Mouse (Mus musculus) retina, postnatal 7 days (tissue): ENCODE data around the gene Gm10570.

ENCODE experiments used
- DNase-seq: peaks from one replicate; pipeline ENCODE4 v3.0.0-alpha.2; 2012; ENCODE audit warnings: low read depth, low spot score

Gm10570 gene

GRCm38 (mm10) chr4:130308231-130309081 lies at the start of gene Gm10570, which contains the start of gene Fabp3:
Gm10570 (minus strand) TSS chr4:130308674.
Fabp3 (plus strand) TSS chr4:130308595.
- DNase-seq = no peak

DNA sequence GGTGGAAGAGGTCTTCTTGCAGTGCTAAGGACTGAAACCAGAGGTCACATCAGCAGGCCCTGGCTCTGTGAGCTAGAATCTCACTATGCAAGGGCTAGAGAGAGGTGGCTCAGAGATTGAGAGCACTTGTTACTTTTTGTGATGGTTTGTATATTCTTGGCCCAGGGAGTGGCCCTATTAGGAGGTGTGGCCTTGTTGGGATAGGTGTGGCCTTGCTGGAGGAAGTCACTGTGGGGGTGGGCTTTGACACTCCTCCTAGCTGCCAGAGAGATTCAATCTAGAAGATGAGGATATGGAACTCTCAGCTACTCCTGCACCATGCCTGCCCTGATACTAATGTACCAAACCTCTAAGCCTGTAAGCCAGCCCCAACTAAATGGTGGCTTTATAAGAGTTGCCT lies 49.5 kb upstream of the Gm10570 start:
- no peak for DNase-seq

DNA sequence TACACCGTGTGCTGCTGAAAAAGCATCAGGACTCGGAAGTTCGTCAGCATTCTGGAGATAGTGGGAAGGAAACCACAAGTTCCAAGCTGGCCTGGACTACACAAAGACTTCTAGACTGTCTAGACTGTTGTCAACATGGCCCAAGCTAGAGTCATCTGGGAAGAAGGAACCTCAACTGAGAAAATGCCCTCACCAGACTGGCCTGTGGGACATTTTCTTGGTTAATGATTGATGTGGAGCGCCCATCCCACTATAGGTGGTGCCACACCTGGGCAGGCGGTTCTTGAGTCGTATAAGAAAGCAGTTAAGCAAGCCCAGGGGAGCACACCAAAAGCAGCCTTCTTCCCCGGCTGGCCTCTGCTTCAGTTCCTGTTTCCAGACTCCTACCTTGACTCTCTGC lies 44.1 kb upstream of the Gm10570 start:
- DNase-seq = no peak

GRCm38 (mm10) chr4:130350690-130351422 lies 42.4 kb upstream of the Gm10570 start:
- no peak for DNase-seq

- no peak for DNase-seq
Observed at GRCm38 (mm10) chr4:130349666-130350065, 41.2 kb upstream of the Gm10570 start.

- peak; percentile 59 for DNase-seq
Observed at GRCm38 (mm10) chr4:130341691-130342090, 33.2 kb upstream of the Gm10570 start.

- DNase-seq = no peak
Observed at GRCm38 (mm10) chr4:130335867-130336266, 27.4 kb upstream of the Gm10570 start.

GRCm38 (mm10) chr4:130327366-130327765 lies 18.9 kb upstream of the Gm10570 start:
- no peak for DNase-seq

DNA sequence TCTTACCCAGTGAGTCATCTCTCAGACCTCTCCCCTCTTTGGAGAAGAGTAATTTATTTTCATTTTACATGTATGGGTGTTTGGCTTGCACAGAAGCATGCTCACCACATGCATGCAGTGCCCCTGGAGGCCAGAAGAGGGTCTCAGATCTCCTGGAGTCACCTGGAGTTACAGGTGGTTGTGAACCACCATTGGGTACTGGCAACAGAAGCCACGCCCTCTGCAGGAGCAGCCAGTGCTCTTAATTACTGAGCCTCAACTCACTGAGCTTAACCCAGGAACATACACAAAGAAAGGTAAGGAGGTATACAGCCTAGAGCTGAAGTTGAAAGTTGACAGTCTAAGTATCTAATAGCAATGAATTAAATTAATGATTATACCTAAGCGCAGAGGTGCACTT lies 17.0 kb upstream of the Gm10570 start:
- no peak for DNase-seq

DNA sequence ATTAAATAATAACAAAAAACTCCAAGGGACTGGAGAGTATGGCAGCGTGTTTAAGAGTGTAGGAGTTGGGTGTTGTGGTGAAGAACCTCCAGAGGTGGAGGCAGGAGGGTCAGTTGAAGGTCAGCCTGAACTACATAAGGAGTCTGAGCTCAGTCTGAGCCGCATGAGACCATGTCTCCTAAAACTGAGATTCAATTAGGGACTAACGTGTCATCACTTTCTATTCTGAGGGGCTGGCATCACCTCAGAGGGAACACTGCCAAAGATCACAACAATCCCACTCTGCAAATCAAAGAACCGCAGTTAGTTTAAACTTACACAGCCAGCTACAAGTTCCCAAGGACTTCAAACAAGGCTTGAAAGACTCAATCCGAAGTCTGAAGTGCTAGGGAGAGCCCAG lies 15.1 kb upstream of the Gm10570 start:
- no peak for DNase-seq

DNA sequence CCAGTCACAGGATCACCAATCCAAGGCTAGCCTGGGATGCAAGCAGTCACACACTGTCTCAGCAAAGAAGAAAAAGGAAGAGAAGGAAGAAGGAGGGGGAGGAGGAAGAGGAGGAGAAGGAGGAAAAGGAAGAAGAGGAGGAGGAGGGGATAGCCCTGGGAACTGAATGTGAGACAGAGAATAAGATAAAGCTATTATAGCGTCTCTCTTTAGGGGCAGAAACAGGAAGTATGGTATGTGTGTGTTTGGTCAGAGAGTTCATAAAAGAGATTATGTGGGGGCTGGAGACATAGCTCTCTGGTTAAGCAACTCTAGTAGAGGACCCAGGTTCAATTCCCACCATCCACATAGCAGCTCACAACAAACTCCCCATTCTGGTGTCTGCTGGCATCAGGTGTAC lies 14.7 kb upstream of the Gm10570 start:
- DNase-seq = no peak

DNA sequence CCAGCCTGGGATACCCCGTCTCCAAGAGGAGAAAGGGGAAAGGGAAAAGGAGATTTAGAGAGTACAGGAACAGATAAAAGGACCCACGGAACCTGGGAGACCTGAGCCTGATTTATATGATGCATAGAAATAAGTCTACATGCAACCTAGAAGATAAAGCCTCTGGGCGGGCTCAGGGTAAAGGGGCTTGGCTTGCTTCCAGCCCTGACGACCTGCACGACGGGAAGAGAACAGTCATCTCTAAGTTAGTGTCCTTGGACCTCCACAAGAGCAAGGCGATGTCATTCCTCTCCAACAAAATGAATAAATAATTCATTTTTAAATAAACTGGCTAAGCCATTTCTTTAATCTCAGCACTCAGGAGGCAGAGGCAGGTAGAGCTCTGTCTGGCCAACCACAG lies 14.1 kb upstream of the Gm10570 start:
- no peak for DNase-seq

DNA sequence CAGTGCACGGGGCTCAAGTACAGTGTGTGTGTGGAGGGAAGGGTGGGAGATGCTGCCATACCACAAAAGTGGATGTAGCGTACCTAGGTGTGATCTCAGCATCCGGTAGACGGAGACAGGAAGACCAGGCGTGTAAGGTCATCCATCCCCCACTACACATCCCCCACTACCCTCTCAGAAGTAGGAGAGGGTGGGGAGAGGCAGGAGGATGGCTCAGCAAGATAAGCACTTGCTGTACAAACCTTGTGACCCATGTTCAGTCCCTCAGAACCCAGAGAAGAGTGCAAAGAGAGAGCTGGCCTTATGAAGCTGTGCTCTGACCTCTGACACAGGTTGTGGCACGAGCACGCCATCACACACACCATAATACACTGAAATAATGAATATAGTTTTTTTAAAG lies 13.2 kb upstream of the Gm10570 start:
- no peak for DNase-seq

GRCm38 (mm10) chr4:130319564-130319963 lies 11.1 kb upstream of the Gm10570 start:
- DNase-seq = no peak

DNA sequence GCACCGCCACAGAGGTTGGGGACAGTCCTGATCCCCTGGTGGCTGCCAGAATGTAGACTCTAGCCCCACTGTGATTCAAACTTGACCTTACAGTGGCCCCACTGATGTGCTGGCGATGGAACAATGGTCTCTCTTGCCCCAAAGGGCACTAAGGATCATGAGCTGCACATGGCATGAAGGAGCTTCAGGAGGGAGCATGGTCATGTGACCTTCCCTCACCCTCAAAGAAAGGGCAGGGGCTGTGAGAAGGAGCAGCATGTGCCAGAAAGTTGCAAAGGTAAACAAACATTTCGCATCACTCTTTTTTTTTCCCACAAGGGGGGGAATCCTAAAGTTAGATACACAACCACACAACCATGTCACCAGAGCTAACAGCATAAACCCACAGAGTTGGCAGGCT lies 9.6 kb upstream of the Gm10570 start:
- DNase-seq = no peak

GRCm38 (mm10) chr4:130316691-130317090 lies 8.2 kb upstream of the Gm10570 start:
- no peak for DNase-seq

DNA sequence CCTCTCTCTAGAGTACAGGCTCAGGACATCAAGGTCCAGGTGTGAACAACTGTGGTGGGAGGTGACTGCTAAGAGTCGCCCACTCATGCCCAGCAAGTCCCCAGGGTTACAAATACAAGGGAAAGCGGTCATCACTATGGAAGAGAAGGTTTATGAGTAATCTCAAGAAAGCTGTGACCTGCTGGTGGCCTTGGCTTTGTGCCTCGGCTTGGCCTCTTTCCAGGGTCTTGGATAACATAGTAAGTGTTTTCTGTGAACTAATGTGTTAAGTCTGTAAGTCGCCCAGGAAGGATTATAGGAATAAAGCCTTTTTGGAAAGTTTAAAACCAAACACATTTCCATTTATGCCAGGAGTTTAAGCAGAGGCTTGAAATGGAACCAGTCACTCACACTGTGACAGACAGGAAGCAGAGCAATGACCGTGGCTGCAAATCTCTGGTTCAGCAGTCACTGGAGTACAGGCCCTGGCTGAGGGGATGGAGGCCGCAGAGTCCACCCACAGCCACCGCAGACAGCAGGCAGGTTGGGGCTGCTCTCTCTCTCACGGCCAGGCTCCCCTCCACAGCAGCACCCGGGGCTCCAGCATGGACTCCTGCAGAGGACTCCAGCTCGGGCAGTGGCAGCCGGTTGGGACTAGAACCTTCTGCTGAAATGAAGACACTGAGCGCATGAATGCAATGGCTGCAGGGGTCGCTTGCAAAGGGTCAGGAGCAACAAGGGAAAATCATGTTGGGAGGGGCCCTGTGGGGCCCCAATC lies 7.5 kb upstream of the Gm10570 start:
- no peak for DNase-seq

DNA sequence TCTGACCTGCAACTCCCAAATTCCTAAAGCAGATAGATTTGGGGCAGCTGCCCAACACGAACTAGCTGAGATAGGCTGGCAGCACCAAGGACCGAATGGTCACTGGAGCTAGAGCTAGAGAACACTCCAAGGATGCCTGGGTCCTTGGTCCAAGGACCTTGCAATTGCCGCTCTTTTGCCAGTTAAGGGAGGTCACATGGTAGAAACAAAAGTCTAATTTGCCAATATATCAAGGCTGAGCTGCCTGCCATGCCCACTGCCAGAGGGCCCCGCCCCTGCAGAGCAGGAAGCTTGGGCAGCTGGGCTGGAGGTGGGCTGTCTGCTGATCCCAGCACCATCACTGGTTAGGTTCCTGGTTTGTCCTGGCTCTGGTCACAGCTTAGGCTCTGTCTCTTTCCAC lies 5.1 kb upstream of the Gm10570 start:
- no peak for DNase-seq

GRCm38 (mm10) chr4:130312526-130312925 lies 4.1 kb upstream of the Gm10570 start:
- no peak for DNase-seq

DNA sequence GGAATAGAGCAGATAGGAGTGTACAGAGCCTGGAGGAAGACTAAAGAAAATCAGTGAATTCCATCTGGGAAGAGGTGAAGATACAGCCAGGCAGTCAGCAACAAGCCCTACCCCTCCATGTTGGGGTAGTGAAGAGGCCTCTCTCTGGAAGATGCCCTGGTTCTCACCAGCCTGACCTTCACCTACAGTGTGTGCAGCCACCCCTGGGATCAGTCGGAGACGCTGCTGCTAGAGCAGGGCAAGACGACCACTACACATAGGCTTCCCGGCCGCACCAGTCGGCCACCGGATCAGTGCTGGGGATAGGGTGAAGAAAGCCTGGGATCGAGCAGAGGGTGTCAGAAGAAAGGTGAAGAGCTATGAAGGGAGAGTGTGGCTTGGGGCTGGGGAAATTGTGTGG lies 780 bp upstream of the Gm10570 start:
- DNase-seq = no peak

GRCm38 (mm10) chr4:130307851-130308230 lies 633 bp downstream of the Gm10570 start:
- no peak for DNase-seq
